Mouse (Mus musculus): ENCODE measurements around the gene Mei1.
A peak's percentile ranks its signal among the peaks of the same experiment; 100 is the strongest.

DNA sequence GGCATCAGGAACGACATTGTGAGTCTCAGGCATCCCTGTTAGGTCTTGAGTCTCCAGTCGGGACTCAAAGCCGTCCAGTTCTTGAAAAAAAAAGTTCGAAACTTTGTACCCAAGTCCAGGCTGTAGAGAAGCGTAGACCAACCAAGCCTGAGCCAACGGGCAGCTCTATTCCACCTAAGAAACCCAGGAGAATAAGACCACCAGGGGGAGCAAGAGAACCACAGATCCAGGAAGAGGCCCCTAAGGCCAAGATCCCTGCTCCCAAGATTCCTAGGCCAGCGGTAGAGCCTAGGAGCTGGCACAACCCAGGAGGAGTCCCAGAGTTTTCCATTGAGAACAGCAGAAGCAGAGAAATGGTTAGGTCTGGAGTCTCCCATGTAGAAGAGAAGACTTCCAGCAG is 4.3 kb upstream of the Mei1 start:
- peak; percentile 84 for TF ChIP-seq CTCF (IDR thresholded peaks at IDR 0.05; ENCODE audit: low read depth)
- TF ChIP-seq EP300 (IDR thresholded peaks at IDR 0.05; ENCODE audit: low read depth): no peak
